Mouse (Mus musculus) lung, embryonic 16.5 days (tissue): ENCODE measurements at regions not wholly inside any gene's neighbourhood (a gene's known extent, or its start where the extent isn't known, plus 50 kb on each side); places are given as distances from the start of the nearest gene placed in this dataset.

Experiments
- ATAC-seq: fragments of 200-750 bp; cut with Nextera tagmentation; 2 replicates; pipeline ENCODE4 v1.8.0; 2017; ENCODE audit warnings: low read depth, mild to moderate bottlenecking, moderate library complexity
- H3K27ac ChIP-seq: fragments of 300-500 bp; sonication (generic); 2 replicates; pipeline ENCODE4 v1.5.1; 2014; ENCODE audit warnings: mild to moderate bottlenecking, control low read depth, low read length
- H3K27me3 ChIP-seq: fragments of 300-500 bp; sonication (generic); 2 replicates; pipeline ENCODE4 v1.6.1; 2014; ENCODE audit warnings: low read depth, low read length, mixed read lengths; ENCODE audit not compliant: control insufficient read depth, insufficient read depth
- H3K36me3 ChIP-seq: fragments of 300-500 bp; sonication (generic); 2 replicates; pipeline ENCODE4 v1.6.1; 2014; ENCODE audit warnings: low read length; ENCODE audit not compliant: control insufficient read depth, insufficient read depth
- H3K4me1 ChIP-seq: fragments of 300-500 bp; sonication (generic); replicated peaks from 2 replicates; pipeline ENCODE4 v1.6.1; 2014; ENCODE audit warnings: low read length, mixed read lengths; ENCODE audit not compliant: control insufficient read depth, insufficient read depth
- H3K4me2 ChIP-seq: fragments of 300-500 bp; sonication (generic); 2 replicates; pipeline ENCODE4 v1.6.1; 2014; ENCODE audit warnings: low read depth, low read length, control low read depth
- H3K4me3 ChIP-seq: fragments of 300-500 bp; sonication (generic); 2 replicates; pipeline ENCODE4 v1.5.1; 2014; ENCODE audit warnings: mild to moderate bottlenecking, low read length, control low read depth
- H3K9ac ChIP-seq: fragments of 300-500 bp; sonication (generic); 2 replicates; pipeline ENCODE4 v1.6.1; 2014; ENCODE audit warnings: low read length, control low read depth
- H3K9me3 ChIP-seq: fragments of 300-500 bp; sonication (generic); 2 replicates; pipeline ENCODE4 v1.6.1; 2016; ENCODE audit warnings: low read length; ENCODE audit not compliant: control insufficient read depth
- WGBS: fragments of 180-500 bp; shearing (Covaris S2); extraction: QIAGEN DNeasy Blood & Tissue Kit; methylation state at CpG from one replicate; pipeline ENCODE4 v1.1.7; 2014; 5-methylcytosine and 5-hydroxymethylcytosine counted together

DNA sequence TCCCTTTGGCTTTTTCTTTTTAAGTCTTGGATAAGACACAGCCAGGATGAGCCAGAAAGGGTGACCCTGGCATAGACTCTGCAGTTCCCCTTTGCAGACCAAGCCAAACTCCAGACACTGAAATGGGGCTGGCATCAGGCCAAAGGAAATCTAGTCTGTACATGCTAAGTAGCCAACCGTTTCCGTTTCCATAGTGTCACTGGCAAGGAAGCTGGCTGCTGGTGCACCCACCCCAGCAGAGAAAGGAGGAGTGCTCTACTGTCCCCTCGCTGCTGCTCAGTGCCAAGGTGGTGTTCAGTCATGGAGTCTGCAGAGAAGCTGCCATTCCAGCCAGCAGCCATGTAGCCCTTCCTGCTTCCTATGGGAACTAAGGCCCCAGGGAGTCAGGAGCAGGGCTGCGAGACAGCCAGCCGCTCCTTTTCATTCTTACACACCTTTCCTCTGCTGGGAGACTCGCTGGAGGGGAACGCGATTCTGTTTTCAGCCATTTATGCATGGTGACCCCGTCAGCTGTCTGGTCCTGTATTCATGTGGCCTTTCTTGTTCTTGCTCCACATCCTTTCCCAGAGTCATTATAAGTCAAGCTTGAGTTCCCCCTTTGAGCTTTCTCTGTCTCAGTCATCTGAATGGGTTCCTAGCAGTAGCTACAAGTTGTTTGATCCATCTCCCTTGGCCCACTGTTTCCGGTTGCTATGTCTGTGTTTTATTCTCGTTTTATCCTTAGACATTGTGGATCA, 341.3 kb downstream of the Ankrd50 start:
- Histone ChIP-seq H3K4me2 (peak overlapping the region; percentile 24; the same call in 1 of the 2 replicates), H3K4me1 (peaks cover 21% of the 10 kb centered on the region), H3K27me3 (no peaks in the 10 kb centered on the region; the same call in 1 of the 2 replicates), H3K36me3 (no peaks in the 10 kb centered on the region), H3K27ac (peak overlapping the region; percentile 80), H3K9ac (no peak overlapping the region), H3K9me3 (no peaks in the 10 kb centered on the region), H3K4me3 (no peak overlapping the region)
- peak; percentile 91 for ATAC-seq
- WGBS, result 55% methylated on average over 11 of the region's 11 CpGs

GRCm38 (mm10) chr3:38139387-38139786, 345.3 kb downstream of the Ankrd50 start:
- no peak overlapping the region for H3K27ac ChIP-seq
- no peak for ATAC-seq
- H3K27me3 ChIP-seq, result no peaks in the 10 kb centered on the region; the same call in 1 of the 2 replicates
- no peaks in the 10 kb centered on the region for H3K9me3 ChIP-seq
- 92% methylated on average over 4 of the region's 4 CpGs for WGBS
- H3K4me3 ChIP-seq, result no peak overlapping the region
- H3K36me3 ChIP-seq, result no peaks in the 10 kb centered on the region
- H3K4me1 ChIP-seq, result peaks cover 11% of the 10 kb centered on the region
- H3K9ac ChIP-seq, result no peak overlapping the region
- no peak overlapping the region for H3K4me2 ChIP-seq

GRCm38 (mm10) chr3:38138014-38138413, 346.6 kb downstream of the Ankrd50 start:
- no peak overlapping the region for H3K4me2 ChIP-seq
- no peak overlapping the region for H3K9ac ChIP-seq
- H3K27ac ChIP-seq, result peak overlapping the region; percentile 5; the same call in 1 of the 2 replicates
- H3K4me1 ChIP-seq, result peaks cover 3% of the 10 kb centered on the region
- WGBS, result 55% methylated on average over 5 of the region's 5 CpGs
- no peaks in the 10 kb centered on the region for H3K36me3 ChIP-seq
- H3K27me3 ChIP-seq, result no peaks in the 10 kb centered on the region; the same call in 1 of the 2 replicates
- no peaks in the 10 kb centered on the region for H3K9me3 ChIP-seq
- H3K4me3 ChIP-seq, result no peak overlapping the region
- ATAC-seq, result no peak

DNA sequence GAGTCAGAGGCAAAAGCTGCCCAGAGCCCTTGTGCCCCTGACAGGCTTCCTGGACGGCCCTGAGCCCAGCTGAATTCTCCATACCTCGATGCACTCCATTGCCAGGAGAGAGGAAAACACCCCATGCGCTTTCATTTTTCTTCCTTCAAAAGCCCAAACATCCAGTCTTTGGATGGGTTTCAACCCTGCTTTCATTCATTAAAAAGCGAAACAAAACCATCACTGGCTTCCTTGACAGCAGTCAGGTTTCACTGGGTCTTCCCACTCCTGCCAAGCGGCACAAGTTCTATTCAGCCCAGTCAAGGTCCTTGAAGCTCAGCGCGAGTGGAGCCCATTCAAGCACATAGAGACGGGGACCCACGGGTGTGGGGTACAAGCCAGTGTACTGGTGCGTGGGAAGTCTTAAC, 348.8 kb downstream of the Ankrd50 start:
- no peak overlapping the region for H3K4me2 ChIP-seq
- H3K27ac ChIP-seq, result peak overlapping the region; percentile 10; the same call in 1 of the 2 replicates
- H3K4me3 ChIP-seq, result no peak overlapping the region
- H3K9me3 ChIP-seq, result no peaks in the 10 kb centered on the region
- no peak overlapping the region for H3K9ac ChIP-seq
- no peak for ATAC-seq
- H3K36me3 ChIP-seq, result no peaks in the 10 kb centered on the region
- WGBS, result 75% methylated on average over 10 of the region's 10 CpGs
- no peaks in the 10 kb centered on the region; the same call in 1 of the 2 replicates for H3K27me3 ChIP-seq
- H3K4me1 ChIP-seq, result peaks cover 3% of the 10 kb centered on the region; the same call in 1 of the 2 replicates

DNA sequence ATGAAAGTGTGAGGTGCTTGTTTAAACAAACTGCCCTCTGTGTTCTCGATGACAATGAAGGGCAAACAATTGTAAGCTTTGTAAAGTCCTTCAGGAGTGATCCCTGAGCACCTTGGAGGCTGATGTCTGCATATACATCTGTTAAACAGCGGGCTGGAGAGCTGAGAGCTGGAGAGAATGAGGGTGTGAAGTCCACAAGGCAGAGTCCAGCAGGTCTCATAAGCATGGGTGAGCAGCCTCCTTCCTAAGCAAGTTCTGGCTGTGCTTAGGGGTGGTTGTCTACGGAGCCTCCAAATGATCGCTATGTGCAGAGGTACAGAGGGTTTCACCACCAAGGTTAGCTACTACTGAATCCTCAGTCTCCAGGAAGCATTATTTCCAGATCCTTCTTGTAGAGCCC, 350.2 kb downstream of the Ankrd50 start:
- no peak for ATAC-seq
- H3K9me3 ChIP-seq, result no peaks in the 10 kb centered on the region
- H3K4me2 ChIP-seq, result no peak overlapping the region
- no peak overlapping the region for H3K4me3 ChIP-seq
- H3K27me3 ChIP-seq, result no peaks in the 10 kb centered on the region; the same call in 1 of the 2 replicates
- peaks cover 11% of the 10 kb centered on the region for H3K4me1 ChIP-seq
- WGBS, result 66% methylated on average over 4 of the region's 4 CpGs
- no peak overlapping the region for H3K9ac ChIP-seq
- H3K27ac ChIP-seq, result no peak overlapping the region
- no peaks in the 10 kb centered on the region for H3K36me3 ChIP-seq

GRCm38 (mm10) chr3:38131887-38132220, 352.8 kb downstream of the Ankrd50 start:
- no peak overlapping the region for H3K9ac ChIP-seq
- H3K4me2 ChIP-seq, result no peak overlapping the region
- no peak overlapping the region for H3K4me3 ChIP-seq
- H3K27me3 ChIP-seq, result no peaks in the 10 kb centered on the region
- WGBS, result 90% methylated on average over 3 of the region's 3 CpGs
- H3K4me1 ChIP-seq, result peaks cover 23% of the 10 kb centered on the region
- no peaks in the 10 kb centered on the region for H3K9me3 ChIP-seq
- no peaks in the 10 kb centered on the region for H3K36me3 ChIP-seq
- no peak for ATAC-seq
- H3K27ac ChIP-seq, result 0 out of 2 replicates have a peak overlapping the region, but pooled peaks have one; percentile 6

- Histone ChIP-seq H3K27ac (no peak overlapping the region), H3K4me1 (peaks cover 23% of the 10 kb centered on the region)
- ATAC-seq, result no peak
Observed at GRCm38 (mm10) chr3:38131176-38131886, 353.3 kb downstream of the Ankrd50 start.

DNA sequence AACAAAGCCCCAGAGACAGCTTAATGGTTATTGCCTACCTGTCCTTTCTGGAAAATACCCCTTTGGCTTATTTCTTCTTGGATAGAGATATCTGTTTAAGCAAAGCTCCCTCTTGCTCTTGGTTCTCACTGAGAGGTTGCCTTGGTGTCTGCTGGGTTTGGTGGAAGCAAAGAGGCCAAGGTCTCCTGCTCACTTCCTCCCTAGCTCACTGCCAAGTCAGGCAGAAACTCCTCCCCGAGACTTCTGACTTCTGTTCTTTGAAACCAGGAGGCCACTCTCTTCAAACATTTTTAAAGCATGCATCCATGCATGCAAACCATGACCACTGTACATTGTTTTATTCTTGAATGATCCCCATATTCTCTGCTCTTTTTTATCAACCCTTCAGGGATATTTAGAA, 354.6 kb downstream of the Ankrd50 start:
- H3K9ac ChIP-seq, result no peak overlapping the region
- no peak overlapping the region for H3K4me2 ChIP-seq
- H3K4me3 ChIP-seq, result no peak overlapping the region
- peaks cover 23% of the 10 kb centered on the region for H3K4me1 ChIP-seq
- H3K36me3 ChIP-seq, result no peaks in the 10 kb centered on the region
- H3K9me3 ChIP-seq, result no peaks in the 10 kb centered on the region
- 29% methylated on average over 1 of the region's 1 CpGs for WGBS
- ATAC-seq, result no peak
- no peaks in the 10 kb centered on the region for H3K27me3 ChIP-seq
- no peak overlapping the region for H3K27ac ChIP-seq

More at GRCm38 (mm10) chr3:38131176-38131886, 353.3 kb downstream of the Ankrd50 start:
- Histone ChIP-seq H3K9ac (no peak overlapping the region), H3K9me3 (no peaks in the 10 kb centered on the region), H3K4me2 (no peak overlapping the region), H3K4me3 (no peak overlapping the region), H3K27me3 (no peaks in the 10 kb centered on the region), H3K36me3 (no peaks in the 10 kb centered on the region)
- WGBS, result 75% methylated on average over 12 of the region's 12 CpGs

- H3K36me3 ChIP-seq, result no peaks in the 10 kb centered on the region
- H3K4me1 ChIP-seq, result peaks cover 23% of the 10 kb centered on the region
- no peak overlapping the region for H3K4me2 ChIP-seq
- H3K27ac ChIP-seq, result peak overlapping the region; percentile 33
- ATAC-seq, result 0 out of 2 replicates have a peak, but pooled peaks have one; percentile 1
- WGBS, result 68% methylated on average over 2 of the region's 2 CpGs
- no peaks in the 10 kb centered on the region for H3K27me3 ChIP-seq
- H3K9ac ChIP-seq, result no peak overlapping the region
- no peaks in the 10 kb centered on the region for H3K9me3 ChIP-seq
- no peak overlapping the region for H3K4me3 ChIP-seq
Observed at GRCm38 (mm10) chr3:38129167-38129500, 355.5 kb downstream of the Ankrd50 start.
